Mouse (Mus musculus) stomach, postnatal 0 days (tissue): ENCODE results near the gene Cdr2. TPM values are rescaled to one million over a fixed set of nuclear protein-coding genes. Genes with fewer than 3 reads are reported as not detected.

Source experiments
- ATAC-seq: fragments of 200-750 bp; cut with Nextera tagmentation; 2 replicates; pipeline ENCODE4 v1.8.0; 2017; ENCODE audit not compliant: low FRiP score, low TSS enrichment
- DNase-seq: peaks from one replicate; pipeline ENCODE4 v3.0.0-alpha.2; 2016; ENCODE audit warnings: low spot score
- H3K27ac ChIP-seq: fragments of 300-500 bp; sonication (generic); replicated peaks from 2 replicates; pipeline ENCODE4 v1.5.1; 2014; ENCODE audit warnings: mild to moderate bottlenecking, control low read depth
- H3K27me3 ChIP-seq: fragments of 300-500 bp; sonication (generic); 2 replicates; pipeline ENCODE4 v1.6.1; 2014; ENCODE audit warnings: low read length; ENCODE audit not compliant: control insufficient read depth, insufficient read depth
- H3K36me3 ChIP-seq: fragments of 300-500 bp; sonication (generic); 2 replicates; pipeline ENCODE4 v1.6.1; 2014; ENCODE audit warnings: low read length, mixed read lengths; ENCODE audit not compliant: control insufficient read depth, insufficient read depth
- H3K4me1 ChIP-seq: fragments of 300-500 bp; sonication (generic); replicated peaks from 2 replicates; pipeline ENCODE4 v1.6.1; 2014; ENCODE audit warnings: antibody characterized with exemption; ENCODE audit not compliant: control insufficient read depth, insufficient read depth
- H3K4me2 ChIP-seq: fragments of 300-500 bp; sonication (generic); replicated peaks from 2 replicates; pipeline ENCODE4 v1.6.1; 2014; ENCODE audit warnings: low read depth, mild to moderate bottlenecking, control low read depth, moderate library complexity
- H3K4me3 ChIP-seq: fragments of 300-500 bp; sonication (generic); 2 replicates; pipeline ENCODE4 v1.5.1; 2014; ENCODE audit warnings: low read depth, low read length, control low read depth
- H3K9ac ChIP-seq: fragments of 300-500 bp; sonication (generic); 2 replicates; pipeline ENCODE4 v1.6.1; 2014; ENCODE audit warnings: mild to moderate bottlenecking, low read length, control low read depth, mixed read lengths
- H3K9me3 ChIP-seq: fragments of 300-500 bp; sonication (generic); 2 replicates; pipeline ENCODE4 v1.6.1; 2016; ENCODE audit warnings: low read length; ENCODE audit not compliant: control insufficient read depth
- CTCF ChIP-seq: IDR thresholded peaks from 2 replicates; pipeline ENCODE4 v1.5.1; 2016; ENCODE audit warnings: antibody characterized with exemption, low read depth, mild to moderate bottlenecking, moderate library complexity
- EP300 ChIP-seq: optimal IDR thresholded peaks from 2 replicates; pipeline ENCODE3; 2016; ENCODE audit warnings: antibody characterized with exemption
- WGBS: fragments of 180-500 bp; shearing (Covaris S2); extraction: QIAGEN DNeasy Blood & Tissue Kit; methylation state at CpG from one replicate; pipeline ENCODE4 v1.1.7; 2014; 5-methylcytosine and 5-hydroxymethylcytosine counted together
- polyA plus RNA-seq: library from polyadenylated mRNA; unstranded; fragments of >200 nt; fragmentation: Nextera tagmentation; extraction: Ambion mirVana; gene quantifications from 2 replicates; pipeline ENCODE4 v1.2.1, GENCODE M21; 2015

Gene Cdr2
- polyA plus RNA-seq, 1 experiment from 2014 or later, result 5.6 TPM

DNA sequence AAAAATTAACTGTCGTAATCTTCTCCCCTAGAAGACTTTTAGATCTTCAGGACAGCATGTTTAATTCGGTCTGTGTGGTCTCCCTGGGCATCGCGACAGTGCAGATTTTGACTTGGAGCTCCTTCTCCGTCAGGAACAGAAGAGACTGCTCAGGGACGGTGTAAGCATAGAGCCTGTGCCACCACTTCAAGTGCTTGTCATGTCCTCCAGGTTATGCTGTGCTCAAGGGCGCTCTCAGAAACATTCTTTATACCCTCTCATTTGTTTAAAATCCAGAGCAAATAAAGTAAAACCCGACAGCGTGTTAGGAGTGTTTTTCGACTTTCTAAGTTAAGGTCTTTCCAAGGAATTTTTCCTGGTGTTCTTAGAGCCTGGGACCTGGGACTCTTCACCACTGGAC lies 32.4 kb upstream of the Cdr2 start:
- DNase-seq, result no peak
- ATAC-seq, result no peak
- 66% methylated on average over 10 of the region's 10 CpGs for WGBS
- Histone ChIP-seq H3K36me3 (no peaks in the 10 kb centered on the region), H3K4me3 (no peak overlapping the region), H3K27me3 (no peaks in the 10 kb centered on the region), H3K4me2 (no peak overlapping the region), H3K9ac (no peak overlapping the region), H3K27ac (no peak overlapping the region), H3K9me3 (no peaks in the 10 kb centered on the region), H3K4me1 (no peaks in the 10 kb centered on the region)
- no peak for TF ChIP-seq CTCF
- no peak for TF ChIP-seq EP300

DNA sequence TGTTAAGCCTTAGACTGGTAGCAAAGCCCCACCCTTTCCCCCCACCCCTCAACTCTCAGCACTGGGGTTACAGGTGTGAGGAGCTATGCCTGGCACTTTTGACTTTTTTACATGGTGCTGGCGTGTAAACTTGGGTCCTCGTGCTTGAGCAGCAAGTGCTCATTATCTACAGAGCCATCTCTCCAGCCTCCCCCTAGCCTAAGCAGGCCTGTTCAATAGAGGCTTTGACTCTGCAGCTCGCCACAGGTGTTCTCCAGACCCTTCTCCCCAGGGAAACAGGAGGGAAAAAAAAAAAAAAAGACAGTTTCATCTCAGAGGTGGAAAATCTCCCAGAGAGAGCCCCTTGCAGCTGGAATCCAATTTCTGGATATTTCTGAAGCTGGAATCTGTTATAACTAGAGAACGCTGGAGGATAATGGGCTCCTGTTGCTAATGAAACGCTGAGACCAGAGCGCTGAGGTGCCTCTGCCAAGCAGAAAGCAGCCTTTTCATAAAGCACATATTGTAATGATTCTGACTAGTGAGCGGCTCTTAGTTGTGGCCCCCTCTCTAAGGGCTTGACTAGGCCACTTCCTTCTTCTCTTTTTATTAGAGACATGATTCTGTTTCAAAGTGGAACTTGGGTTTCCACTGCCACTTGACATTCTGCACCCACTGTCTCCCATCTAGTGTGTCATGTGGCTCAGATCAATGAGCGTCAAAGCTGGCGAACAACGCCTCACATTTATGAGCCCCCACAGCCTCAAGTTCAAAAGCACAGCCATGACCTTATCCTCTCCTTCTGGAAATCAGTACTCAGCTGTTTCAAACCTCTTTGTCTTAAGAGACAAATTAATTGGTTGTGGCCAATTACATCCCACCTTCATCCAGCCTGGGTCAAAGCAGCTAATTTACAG lies 29.9 kb upstream of the Cdr2 start:
- ATAC-seq, result no peak
- no peak for TF ChIP-seq EP300
- no peak for TF ChIP-seq CTCF
- no peak overlapping the region for H3K4me3 ChIP-seq
- H3K27ac ChIP-seq, result no peak overlapping the region
- no peak overlapping the region for H3K9ac ChIP-seq
- H3K9me3 ChIP-seq, result no peaks in the 10 kb centered on the region
- no peaks in the 10 kb centered on the region for H3K27me3 ChIP-seq
- no peak overlapping the region for H3K4me2 ChIP-seq
- no peaks in the 10 kb centered on the region for H3K36me3 ChIP-seq
- WGBS, result 72% methylated on average over 10 of the region's 10 CpGs
- DNase-seq, result no peak
- H3K4me1 ChIP-seq, result no peaks in the 10 kb centered on the region

DNA sequence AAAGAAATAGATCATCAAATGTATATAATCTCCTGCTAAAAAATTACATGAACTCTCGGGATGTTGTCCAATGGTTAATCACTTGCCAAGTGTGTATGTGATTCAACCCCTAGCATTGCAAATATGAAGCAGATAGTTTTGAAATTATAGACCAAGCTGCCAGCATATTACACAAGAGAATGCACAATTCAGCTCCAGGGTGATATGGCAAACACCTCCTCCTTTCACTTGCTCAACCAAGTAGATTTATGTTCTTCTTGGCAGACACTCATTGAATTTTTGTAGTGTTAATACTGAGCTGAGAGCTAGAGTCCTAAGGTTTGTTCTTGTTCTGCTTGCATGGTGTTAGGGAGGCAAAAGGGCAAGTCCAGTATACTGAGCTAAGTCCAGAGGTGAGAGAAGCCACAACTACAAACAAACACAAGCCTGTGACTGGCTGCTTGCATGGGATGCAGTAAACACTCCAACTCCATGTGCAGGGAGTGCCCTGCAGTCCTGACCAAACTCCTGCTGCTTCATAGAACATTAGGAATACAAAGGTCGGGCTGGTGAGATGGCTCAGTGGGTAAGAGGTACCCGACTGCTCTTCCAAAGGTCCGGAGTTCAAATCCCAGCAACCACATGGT lies 21.8 kb upstream of the Cdr2 start:
- Histone ChIP-seq H3K4me3 (no peak overlapping the region), H3K9me3 (no peaks in the 10 kb centered on the region), H3K27ac (0 out of 2 replicates have a peak overlapping the region, but pooled peaks have one; percentile 8), H3K4me1 (no peaks in the 10 kb centered on the region), H3K4me2 (no peak overlapping the region), H3K9ac (no peak overlapping the region), H3K27me3 (no peaks in the 10 kb centered on the region), H3K36me3 (no peaks in the 10 kb centered on the region)
- no peak for DNase-seq
- WGBS, result 68% methylated on average over 4 of the region's 4 CpGs
- peak; percentile 51 for ATAC-seq
- TF ChIP-seq CTCF (no peak), EP300 (no peak)

DNA sequence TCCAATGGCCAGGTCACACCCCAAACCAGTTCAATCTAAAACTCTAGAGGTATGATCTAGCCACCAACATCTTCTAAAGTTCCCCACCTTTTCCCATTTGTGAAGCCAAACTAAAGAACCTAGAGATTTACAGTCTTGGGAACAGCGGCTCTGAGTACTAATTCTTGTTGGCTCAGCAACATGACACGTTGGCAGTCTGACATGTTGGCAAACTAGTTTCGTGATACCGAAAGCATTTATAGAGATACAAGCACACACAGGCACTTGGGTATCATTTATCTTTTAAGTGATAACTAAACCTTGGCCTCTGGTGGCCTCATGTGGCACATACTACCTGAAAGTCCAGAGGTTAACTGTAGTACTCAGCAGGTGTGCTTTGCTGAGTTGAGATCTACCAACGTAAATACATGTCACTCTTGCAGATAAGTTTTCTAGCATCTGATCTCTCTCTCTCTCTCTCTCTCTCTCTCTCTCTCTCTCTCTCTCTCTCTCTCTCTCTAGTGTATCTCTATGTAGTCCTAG lies 20.4 kb upstream of the Cdr2 start:
- 50% methylated on average over 5 of the region's 5 CpGs for WGBS
- DNase-seq, result no peak
- Histone ChIP-seq H3K9ac (no peak overlapping the region), H3K27ac (no peak overlapping the region), H3K4me1 (no peaks in the 10 kb centered on the region), H3K9me3 (no peaks in the 10 kb centered on the region), H3K27me3 (no peaks in the 10 kb centered on the region), H3K4me2 (no peak overlapping the region), H3K4me3 (no peak overlapping the region), H3K36me3 (no peaks in the 10 kb centered on the region)
- no peak for ATAC-seq
- TF ChIP-seq EP300, result no peak
- no peak for TF ChIP-seq CTCF

DNA sequence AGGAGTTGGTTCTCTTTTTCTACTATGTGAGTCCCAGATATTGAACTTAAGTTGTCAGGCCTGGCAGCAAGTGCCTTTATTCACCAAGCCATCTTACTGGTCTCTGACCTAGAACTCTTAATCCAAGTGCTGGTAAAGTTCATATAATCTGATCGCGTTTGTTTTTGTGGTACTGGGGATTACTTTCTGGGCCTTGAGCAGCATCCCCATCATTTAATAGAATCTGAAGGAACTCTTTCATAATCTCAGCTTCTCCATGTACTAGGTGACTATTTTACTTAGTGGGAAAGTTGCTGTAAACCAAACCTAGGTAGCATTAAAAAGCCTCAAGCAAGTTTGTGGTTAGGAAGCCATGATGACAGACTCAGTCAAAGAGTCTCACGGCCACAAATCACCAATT lies 19.8 kb upstream of the Cdr2 start:
- no peaks in the 10 kb centered on the region for H3K9me3 ChIP-seq
- no peak overlapping the region for H3K9ac ChIP-seq
- no peak overlapping the region for H3K4me3 ChIP-seq
- TF ChIP-seq CTCF (no peak), EP300 (no peak)
- DNase-seq, result no peak
- no peaks in the 10 kb centered on the region for H3K4me1 ChIP-seq
- no peak overlapping the region for H3K4me2 ChIP-seq
- ATAC-seq, result no peak
- no peak overlapping the region for H3K27ac ChIP-seq
- no peaks in the 10 kb centered on the region for H3K27me3 ChIP-seq
- no peaks in the 10 kb centered on the region for H3K36me3 ChIP-seq
- 83% methylated on average over 3 of the region's 3 CpGs for WGBS
